Mouse (Mus musculus): Measurements from ENCODE around the gene Rfx3. TPM values are rescaled to one million over a fixed set of nuclear protein-coding genes. Genes with fewer than 3 reads are reported as not detected.

Rfx3 gene
- total and polyA plus RNA-seq, 3 experiments, result 1.1 to 62.0 (median 1.8) TPM

GRCm38 (mm10) chr19:27760309-27760708 is 250.7 kb downstream of the Rfx3 start:
- no peak overlapping the region for H3K4me3 ChIP-seq (ENCODE audit: control insufficient read depth in 1 of 2, insufficient read depth in 1 of 2, low read depth in 2 of 2, low read length in 2 of 2)
- no peak overlapping the region for H3K9ac ChIP-seq (ENCODE audit: control insufficient read depth, low read depth, low read length, poor library complexity, severe bottlenecking)
- H3K9me3 ChIP-seq (replicated peaks; ENCODE audit: insufficient read depth, low read length), result no peaks in the 10 kb centered on the region
- H3K27ac ChIP-seq (ENCODE audit: control insufficient read depth, low read depth, low read length), result no peak overlapping the region
- no peaks in the 10 kb centered on the region for H3K36me3 ChIP-seq (ENCODE audit: control insufficient read depth in 1 of 2, insufficient read depth in 2 of 2, low read length in 2 of 2)
- DNase-seq (ENCODE audit: low read depth, low spot score), result no peak
- no peaks in the 10 kb centered on the region for H3K4me1 ChIP-seq (ENCODE audit: control insufficient read depth in 1 of 2, insufficient read depth in 2 of 2, low read length in 2 of 2)
- TF ChIP-seq MAFK (IDR thresholded peaks at IDR 0.05; ENCODE audit: borderline replicate concordance, low read depth, low read length) (no peak), HCFC1 (IDR thresholded peaks at IDR 0.05; ENCODE audit: low read depth, low read length) (no peak), CTCF (IDR thresholded peaks at IDR 0.05 in 2 of 3, conservative IDR thresholded peaks at IDR 0.05 in 1 of 3; ENCODE audit: control insufficient read depth in 1 of 3, insufficient read depth in 1 of 3, low read depth in 2 of 3, low read length in 3 of 3, poor library complexity in 1 of 3, severe bottlenecking in 1 of 3) (no peak), MAZ (IDR thresholded peaks at IDR 0.05; ENCODE audit: low read depth, low read length) (no peak), MYC (IDR thresholded peaks at IDR 0.05; ENCODE audit: low read depth, low read length) (no peak), EP300 (IDR thresholded peaks at IDR 0.05; ENCODE audit: low read depth in 1 of 2, low read length in 2 of 2) (no peak), BHLHE40 (IDR thresholded peaks at IDR 0.05; ENCODE audit: borderline replicate concordance, low read depth, low read length) (no peak), SIN3A (IDR thresholded peaks at IDR 0.05; ENCODE audit: low read length) (no peak), KAT2A (conservative IDR thresholded peaks at IDR 0.05; ENCODE audit: low read depth, low read length) (no peak)
- no peaks in the 10 kb centered on the region for H3K79me2 ChIP-seq (ENCODE audit: control insufficient read depth, insufficient read depth, low read length, poor library complexity)
- no peaks in the 10 kb centered on the region for H3K27me3 ChIP-seq (ENCODE audit: control insufficient read depth in 1 of 2, insufficient read depth in 2 of 2, low read length in 2 of 2)

GRCm38 (mm10) chr19:27759347-27759746 is 251.6 kb downstream of the Rfx3 start:
- Histone ChIP-seq H3K9me3 (replicated peaks; ENCODE audit: insufficient read depth, low read length) (no peaks in the 10 kb centered on the region), H3K27ac (ENCODE audit: control insufficient read depth, low read depth, low read length) (no peak overlapping the region), H3K36me3 (ENCODE audit: control insufficient read depth in 1 of 2, insufficient read depth in 2 of 2, low read length in 2 of 2) (no peaks in the 10 kb centered on the region), H3K4me1 (ENCODE audit: control insufficient read depth in 1 of 2, insufficient read depth in 2 of 2, low read length in 2 of 2) (no peaks in the 10 kb centered on the region), H3K27me3 (ENCODE audit: control insufficient read depth in 1 of 2, insufficient read depth in 2 of 2, low read length in 2 of 2) (no peaks in the 10 kb centered on the region), H3K9ac (ENCODE audit: control insufficient read depth, low read depth, low read length, poor library complexity, severe bottlenecking) (no peak overlapping the region), H3K79me2 (ENCODE audit: control insufficient read depth, insufficient read depth, low read length, poor library complexity) (no peaks in the 10 kb centered on the region), H3K4me3 (ENCODE audit: control insufficient read depth in 1 of 2, insufficient read depth in 1 of 2, low read depth in 2 of 2, low read length in 2 of 2) (no peak overlapping the region)
- no peak for TF ChIP-seq POLR2A (IDR thresholded peaks at IDR 0.05; ENCODE audit: control insufficient read depth in 1 of 2, insufficient read depth in 1 of 2, low read depth in 1 of 2, low read length in 2 of 2, poor library complexity in 1 of 2)
- no peak for TF ChIP-seq SIN3A (IDR thresholded peaks at IDR 0.05; ENCODE audit: low read length)
- TF ChIP-seq E2F4 (IDR thresholded peaks at IDR 0.05; ENCODE audit: borderline replicate concordance, low read depth, low read length), result no peak
- TF ChIP-seq HCFC1 (IDR thresholded peaks at IDR 0.05; ENCODE audit: low read depth, low read length), result no peak
- TF ChIP-seq CTCF (IDR thresholded peaks at IDR 0.05 in 2 of 3, conservative IDR thresholded peaks at IDR 0.05 in 1 of 3; ENCODE audit: control insufficient read depth in 1 of 3, insufficient read depth in 1 of 3, low read depth in 2 of 3, low read length in 3 of 3, poor library complexity in 1 of 3, severe bottlenecking in 1 of 3), result no peak
- no peak for TF ChIP-seq NRF1 (IDR thresholded peaks at IDR 0.05; ENCODE audit: insufficient read depth, low read depth, low read length, poor library complexity, severe bottlenecking)
- no peak for TF ChIP-seq KAT2A (conservative IDR thresholded peaks at IDR 0.05; ENCODE audit: low read depth, low read length)
- TF ChIP-seq MXI1 (IDR thresholded peaks at IDR 0.05; ENCODE audit: low read depth, low read length), result no peak
- TF ChIP-seq MAFK (IDR thresholded peaks at IDR 0.05; ENCODE audit: borderline replicate concordance, low read depth, low read length), result no peak
- no peak for TF ChIP-seq USF1 (IDR thresholded peaks at IDR 0.05; ENCODE audit: low read depth, low read length)
- no peak for TF ChIP-seq CHD1 (IDR thresholded peaks at IDR 0.05; ENCODE audit: low read depth, low read length)
- no peak for TF ChIP-seq BHLHE40 (IDR thresholded peaks at IDR 0.05; ENCODE audit: borderline replicate concordance, low read depth, low read length)
- no peak for TF ChIP-seq SMC3 (IDR thresholded peaks at IDR 0.05; ENCODE audit: low read depth, low read length)
- no peak for TF ChIP-seq GABPA (IDR thresholded peaks at IDR 0.05; ENCODE audit: low read depth, low read length)
- TF ChIP-seq ELF1 (IDR thresholded peaks at IDR 0.05; ENCODE audit: low read depth, low read length), result no peak
- DNase-seq (ENCODE audit: low read depth, low spot score), result no peak
